Mouse (Mus musculus): ENCODE results near the gene Myg1. TPM values are rescaled to one million over a fixed set of nuclear protein-coding genes. Genes with fewer than 3 reads are reported as not detected.

Gene Myg1
- total RNA-seq, 2 experiments from 2014 or later: 59.9 to 63.3 TPM

GRCm38 (mm10) chr15:102341580-102341979 lies 10.1 kb downstream of the Myg1 start:
- peak; percentile 74 for ATAC-seq (replicated peaks; ENCODE audit: poor library complexity, severe bottlenecking)

GRCm38 (mm10) chr15:102344490-102344889 lies 13.0 kb downstream of the Myg1 start:
- ATAC-seq (replicated peaks; ENCODE audit: poor library complexity, severe bottlenecking): no peak

DNA sequence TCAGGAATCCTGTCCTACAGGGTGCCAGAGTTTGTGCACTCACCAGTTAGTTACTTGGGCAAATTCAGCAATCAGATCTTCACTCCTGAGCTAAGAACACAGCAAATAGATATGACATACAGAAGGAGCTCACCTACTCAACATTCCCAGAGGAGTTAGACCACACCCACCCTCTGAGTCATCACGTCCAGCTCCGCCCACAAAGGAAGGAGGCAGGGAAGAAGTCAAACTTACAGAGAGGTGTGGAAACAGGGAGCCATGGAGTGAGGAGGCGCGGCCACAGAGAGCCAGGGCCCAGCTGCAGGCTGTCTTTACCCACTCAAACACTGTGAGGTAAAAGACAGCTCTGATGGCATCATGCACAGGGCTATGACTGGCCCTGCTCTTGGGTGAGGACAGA lies 14.9 kb downstream of the Myg1 start:
- ATAC-seq (replicated peaks; ENCODE audit: poor library complexity, severe bottlenecking): no peak

- peak; percentile 95 for ATAC-seq (replicated peaks; ENCODE audit: poor library complexity, severe bottlenecking)
Observed at GRCm38 (mm10) chr15:102350138-102350941, 18.8 kb downstream of the Myg1 start, which contains the start of gene Aaas. TSS of gene Aaas (minus strand) at chr15:102350771.

DNA sequence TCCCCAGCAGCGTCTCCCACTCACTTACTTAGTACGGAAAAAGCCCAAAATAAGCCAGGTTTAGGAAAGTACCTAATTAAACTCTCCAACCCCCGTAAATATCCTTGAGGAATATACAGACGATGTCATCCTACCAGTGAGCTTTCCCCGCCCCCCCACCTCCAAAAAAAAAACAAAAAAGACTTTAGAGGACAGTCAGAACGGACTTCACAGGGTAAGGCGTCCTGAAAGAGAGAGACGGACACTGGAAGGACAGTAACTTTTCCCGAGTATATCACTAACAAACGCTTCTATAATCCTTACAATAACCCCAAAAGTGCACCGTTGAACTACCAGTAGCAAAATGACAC lies 19.4 kb downstream of the Myg1 start:
- ATAC-seq (replicated peaks; ENCODE audit: poor library complexity, severe bottlenecking): peak; percentile 12

- no peak for ATAC-seq (replicated peaks; ENCODE audit: poor library complexity, severe bottlenecking)
Observed at GRCm38 (mm10) chr15:102352177-102352576, 20.7 kb downstream of the Myg1 start.

DNA sequence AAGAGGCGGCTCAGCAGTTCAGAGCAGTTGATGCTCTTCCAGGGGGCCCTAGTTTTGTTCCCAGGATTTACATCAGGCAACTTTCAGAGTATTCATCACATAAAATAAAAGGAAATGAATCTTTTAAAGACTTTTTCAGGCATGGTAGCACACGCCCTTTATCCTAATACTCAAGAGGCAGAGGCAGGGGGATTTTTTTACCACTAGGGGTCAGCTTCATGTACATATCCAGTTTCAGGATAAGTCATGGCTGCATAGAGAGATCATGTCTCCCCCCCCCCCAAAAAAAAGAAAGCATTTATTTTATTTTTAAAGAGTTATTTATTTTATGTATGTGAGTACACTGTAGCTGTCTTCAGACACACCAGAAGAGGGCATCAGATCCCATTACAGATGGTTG lies 22.5 kb downstream of the Myg1 start:
- ATAC-seq (replicated peaks; ENCODE audit: poor library complexity, severe bottlenecking): no peak

- ATAC-seq (replicated peaks; ENCODE audit: poor library complexity, severe bottlenecking): 0 out of 2 replicates have a peak, but pooled peaks have one; percentile 23
Observed at GRCm38 (mm10) chr15:102355134-102355870, 23.8 kb downstream of the Myg1 start.

GRCm38 (mm10) chr15:102355871-102356441 lies 24.4 kb downstream of the Myg1 start:
- peak; percentile 18; the same call in 1 of the 2 replicates for ATAC-seq (replicated peaks; ENCODE audit: poor library complexity, severe bottlenecking)

- ATAC-seq (replicated peaks; ENCODE audit: poor library complexity, severe bottlenecking): no peak
Observed at GRCm38 (mm10) chr15:102356501-102357325, 25.2 kb downstream of the Myg1 start.

- peak; percentile 21; the same call in 1 of the 2 replicates for ATAC-seq (replicated peaks; ENCODE audit: poor library complexity, severe bottlenecking)
Observed at GRCm38 (mm10) chr15:102358126-102358525, 26.6 kb downstream of the Myg1 start.

- no peak for ATAC-seq (replicated peaks; ENCODE audit: poor library complexity, severe bottlenecking)
Observed at GRCm38 (mm10) chr15:102358834-102359233, 27.3 kb downstream of the Myg1 start.

DNA sequence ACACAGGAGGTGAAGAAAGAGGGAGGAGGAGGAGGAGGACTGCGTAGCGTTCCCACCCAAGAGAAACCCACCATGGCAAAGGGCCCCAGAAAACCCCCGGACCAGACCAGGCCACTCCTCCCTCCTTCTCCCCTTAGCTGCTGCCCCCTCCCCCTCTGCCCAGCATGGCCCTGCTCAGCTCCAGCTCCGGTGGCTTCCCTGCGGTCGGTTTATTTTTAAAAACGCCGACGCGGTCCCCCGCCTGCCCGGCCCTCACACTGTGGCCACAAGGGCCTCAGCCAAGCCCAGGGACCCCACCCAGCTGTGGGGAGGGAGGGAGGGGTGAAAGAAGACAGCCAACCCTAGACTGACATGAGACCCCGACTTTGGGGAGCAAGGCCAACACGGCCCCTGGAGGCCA lies 31.1 kb downstream of the Myg1 start:
- ATAC-seq (replicated peaks; ENCODE audit: poor library complexity, severe bottlenecking): peak; percentile 23; the same call in 1 of the 2 replicates

DNA sequence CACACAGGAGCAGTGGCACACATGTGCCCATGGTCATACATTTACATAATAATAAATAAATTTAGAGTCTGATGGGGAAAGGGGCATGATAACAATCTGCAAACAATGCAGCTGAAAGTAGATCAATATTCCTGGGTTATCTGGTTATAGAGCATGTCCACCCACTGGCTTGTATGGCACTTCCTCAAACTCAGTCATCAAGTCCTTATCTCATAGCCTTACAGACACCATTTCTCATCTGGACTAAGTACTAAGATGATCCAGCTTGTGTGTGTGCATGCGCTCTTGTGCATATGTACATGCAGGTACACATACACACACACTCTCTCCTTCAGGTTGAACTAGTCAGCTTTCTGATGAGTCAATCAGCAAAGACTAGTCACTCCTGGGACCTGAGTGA lies 33.2 kb downstream of the Myg1 start:
- peak; percentile 44; the same call in 1 of the 2 replicates for ATAC-seq (replicated peaks; ENCODE audit: poor library complexity, severe bottlenecking)

GRCm38 (mm10) chr15:102366238-102366637 lies 34.7 kb downstream of the Myg1 start:
- ATAC-seq (replicated peaks; ENCODE audit: poor library complexity, severe bottlenecking): no peak

DNA sequence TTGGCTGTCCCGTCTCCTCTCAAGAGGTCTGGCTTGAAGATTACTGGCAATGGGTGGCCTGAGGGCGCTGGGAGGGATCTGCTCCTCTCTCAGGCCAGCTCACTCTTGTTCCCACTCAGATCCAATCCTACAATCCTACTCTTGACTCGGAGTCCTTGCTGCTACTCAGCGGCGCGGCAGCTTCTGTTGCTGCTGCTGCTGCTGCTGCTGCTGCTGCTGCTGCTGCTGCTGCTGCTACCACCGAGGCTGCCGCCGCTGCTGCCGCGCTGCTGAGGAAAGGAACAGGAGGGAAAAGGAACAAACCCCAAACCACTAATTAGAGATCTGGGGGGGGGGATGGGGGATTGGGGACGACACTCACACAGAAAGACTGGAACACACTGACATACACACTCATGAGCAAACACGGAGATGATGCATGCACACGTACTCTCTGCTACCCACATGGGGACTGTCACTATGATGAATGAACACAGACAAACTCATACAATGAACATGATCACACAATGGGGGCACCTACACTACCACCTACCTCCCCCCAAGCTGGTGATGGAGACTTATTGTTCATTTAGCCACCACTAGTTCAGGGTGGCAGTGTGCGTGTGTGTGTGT lies 35.3 kb downstream of the Myg1 start, which contains the start of gene Sp7:
Gene Sp7 (minus strand): TSS at position 450 of the 612 bp plus-strand sequence.
- 0 out of 2 replicates have a peak, but pooled peaks have one; percentile 11 for ATAC-seq (replicated peaks; ENCODE audit: poor library complexity, severe bottlenecking)

DNA sequence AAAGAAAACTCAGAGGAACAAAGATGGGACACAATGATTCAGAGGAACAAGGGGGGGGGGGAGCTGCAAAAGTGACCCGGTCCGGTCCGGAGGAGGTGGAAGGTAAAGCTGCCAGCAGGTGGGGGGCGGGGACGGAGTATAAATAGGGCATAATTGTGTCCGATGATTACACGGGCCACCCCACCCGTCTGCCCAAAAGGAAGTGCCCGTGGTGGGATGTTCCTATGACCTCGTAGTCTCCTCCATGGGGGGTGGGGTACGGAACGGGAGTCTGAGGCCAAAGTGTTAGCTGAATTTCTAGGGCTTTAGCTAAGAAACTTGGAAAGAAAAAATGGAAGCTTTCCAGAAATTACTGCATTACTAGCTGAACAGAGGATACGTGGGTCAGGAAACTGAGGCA lies 38.5 kb downstream of the Myg1 start:
- no peak for ATAC-seq (replicated peaks; ENCODE audit: poor library complexity, severe bottlenecking)

DNA sequence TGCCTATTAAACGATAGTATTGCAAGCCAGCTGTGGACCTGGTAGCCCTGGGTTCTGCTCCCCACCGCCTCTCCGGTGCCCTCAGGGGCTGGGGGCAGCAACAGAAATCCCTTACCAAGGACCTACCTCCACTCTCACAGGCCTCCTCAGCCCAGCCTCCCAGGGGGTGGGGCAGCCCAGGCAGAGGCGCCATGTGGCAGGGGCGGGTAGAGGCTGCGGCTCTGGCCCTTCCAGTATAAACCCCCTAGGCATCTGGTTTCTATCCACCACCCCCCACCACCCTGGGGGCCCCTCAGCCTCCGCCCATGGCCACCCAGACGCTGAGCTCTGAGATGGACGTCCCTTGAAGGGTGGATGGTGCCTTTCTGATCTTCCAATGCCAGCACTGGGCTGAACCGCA lies 39.2 kb downstream of the Myg1 start:
- ATAC-seq (replicated peaks; ENCODE audit: poor library complexity, severe bottlenecking): no peak

- ATAC-seq (replicated peaks; ENCODE audit: poor library complexity, severe bottlenecking): peak; percentile 74
Observed at GRCm38 (mm10) chr15:102376453-102377162, 45.1 kb downstream of the Myg1 start.
